Mouse (Mus musculus) MEL-GATA-1-ER (cell line): ENCODE measurements at regions not wholly inside any gene's neighbourhood (a gene's known extent, or its start where the extent isn't known, plus 50 kb on each side); places are given as distances from the start of the nearest gene placed in this dataset.
"Not testable (repeated sequence)": the region's sequence is repeated elsewhere in the genome, so short reads cannot be mapped to it uniquely, and the experiment has no call there.

ENCODE experiments used
- DNase-seq: peaks from one replicate; pipeline ENCODE4 v3.0.0-alpha.2; 2012; ENCODE audit warnings: low read depth; ENCODE audit errors: extremely low read depth

DNA sequence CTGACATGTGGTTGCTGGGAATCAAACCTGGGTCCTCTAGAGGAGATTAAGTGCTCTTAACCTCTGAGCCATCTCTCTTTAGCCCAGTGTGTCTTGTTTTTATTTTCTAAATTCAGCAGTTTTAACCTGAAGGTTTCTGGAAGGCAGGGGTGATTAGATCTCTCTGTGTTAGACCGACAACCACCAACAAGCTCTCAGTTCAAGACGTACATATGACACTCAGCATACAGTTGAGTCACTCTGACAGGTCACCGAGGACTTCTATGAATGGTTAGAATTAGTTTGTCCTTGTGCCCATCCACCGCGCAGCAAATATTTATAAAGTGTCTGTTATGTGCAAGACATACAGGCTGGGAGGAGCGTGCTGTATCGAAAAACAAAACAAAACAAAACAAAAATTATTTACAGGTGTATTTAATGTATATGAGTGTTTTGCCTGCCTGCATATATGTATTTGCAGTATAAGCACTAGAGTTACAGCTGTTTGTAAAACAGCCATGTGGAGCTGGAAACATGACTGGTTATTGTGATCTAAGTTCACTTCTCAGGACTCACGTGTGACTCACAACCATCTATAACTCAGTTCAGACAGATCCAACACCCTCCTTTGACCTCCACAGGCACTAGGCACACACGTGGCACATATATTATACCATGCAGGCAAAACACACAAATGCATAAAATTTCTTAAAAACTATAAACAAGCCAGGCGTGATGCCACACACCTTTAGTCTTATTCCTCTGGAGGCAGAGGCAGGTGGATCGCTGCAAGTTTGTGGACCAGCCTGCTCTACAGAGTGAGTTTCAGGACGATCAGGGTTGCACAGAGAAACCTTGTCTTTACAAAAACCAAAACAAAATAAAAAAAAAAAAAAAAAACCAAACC lies 70.5 kb upstream of the Chd2 start:
- DNase-seq: no peak

GRCm38 (mm10) chr7:73608804-73609275 lies 67.2 kb upstream of the Chd2 start:
- DNase-seq: no peak

DNA sequence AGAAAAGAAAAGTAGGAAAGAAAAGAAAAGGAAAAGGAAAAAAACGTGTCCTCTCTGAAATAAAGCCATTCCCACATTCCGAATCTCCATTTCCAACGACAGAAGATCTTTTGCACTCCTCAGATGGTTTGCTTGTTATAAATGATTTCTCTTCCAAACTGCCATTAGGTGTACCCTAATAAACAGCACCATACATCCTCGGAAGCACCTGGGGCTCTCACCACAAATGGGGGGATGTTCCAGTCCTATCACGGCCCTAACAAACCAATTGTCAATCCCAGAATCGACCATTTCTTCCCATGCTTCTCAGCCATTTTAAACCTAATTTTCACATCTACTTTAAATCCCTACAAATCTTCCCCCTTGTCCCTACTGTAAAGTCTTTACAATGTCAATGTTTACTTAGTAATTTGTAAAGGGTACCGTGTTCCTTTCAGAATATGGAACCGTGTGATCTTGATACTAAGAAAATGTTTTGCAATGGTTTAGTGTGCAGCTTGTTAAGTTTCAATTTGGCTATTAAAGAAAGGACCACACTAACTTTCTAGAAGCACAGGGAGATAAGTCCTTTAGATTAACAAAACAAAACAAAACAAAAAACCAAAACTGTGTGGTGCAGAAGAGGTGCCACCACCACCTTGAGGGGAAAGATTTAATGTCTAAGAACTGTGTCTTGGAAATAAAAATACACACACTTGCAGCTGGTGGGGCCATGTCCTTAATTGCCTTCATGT lies 66.6 kb upstream of the Chd2 start:
- DNase-seq: no peak

DNA sequence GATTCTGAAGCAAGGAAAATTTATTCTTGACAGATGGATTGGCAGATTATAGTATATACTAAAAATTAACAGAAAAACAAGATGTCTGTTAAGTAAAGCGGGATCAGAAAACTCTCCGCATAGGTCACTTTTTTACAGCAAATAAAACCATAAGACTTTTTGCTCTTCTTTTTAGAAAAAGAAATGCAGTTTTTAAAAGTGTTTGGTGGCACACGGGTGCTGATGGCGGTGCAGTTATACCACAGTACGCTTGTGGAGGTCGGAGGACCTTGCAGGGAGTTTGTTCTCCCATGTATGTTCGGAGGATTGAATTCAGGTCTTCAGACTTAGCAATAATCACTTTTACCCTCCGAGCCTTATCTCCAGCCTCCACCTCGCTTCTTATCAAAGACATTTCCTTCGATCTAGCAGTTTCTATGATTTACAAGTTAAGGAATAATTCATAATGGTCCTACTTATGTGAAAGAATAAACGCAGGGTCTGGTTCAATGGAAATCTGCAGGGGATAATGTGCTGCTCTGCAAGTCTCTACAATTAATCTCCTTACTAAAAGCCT lies 65.9 kb upstream of the Chd2 start:
- no peak for DNase-seq

GRCm38 (mm10) chr7:73606677-73607449 lies 65.2 kb upstream of the Chd2 start:
- DNase-seq: peak; percentile 85

- no peak for DNase-seq
These were observed 63.0 kb upstream of the Chd2 start for GRCm38 (mm10) chr7:73604597-73604996.

GRCm38 (mm10) chr7:73602815-73603551 lies 61.4 kb upstream of the Chd2 start:
- DNase-seq: no peak

GRCm38 (mm10) chr7:73601336-73601735 lies 59.7 kb upstream of the Chd2 start:
- no peak for DNase-seq

DNA sequence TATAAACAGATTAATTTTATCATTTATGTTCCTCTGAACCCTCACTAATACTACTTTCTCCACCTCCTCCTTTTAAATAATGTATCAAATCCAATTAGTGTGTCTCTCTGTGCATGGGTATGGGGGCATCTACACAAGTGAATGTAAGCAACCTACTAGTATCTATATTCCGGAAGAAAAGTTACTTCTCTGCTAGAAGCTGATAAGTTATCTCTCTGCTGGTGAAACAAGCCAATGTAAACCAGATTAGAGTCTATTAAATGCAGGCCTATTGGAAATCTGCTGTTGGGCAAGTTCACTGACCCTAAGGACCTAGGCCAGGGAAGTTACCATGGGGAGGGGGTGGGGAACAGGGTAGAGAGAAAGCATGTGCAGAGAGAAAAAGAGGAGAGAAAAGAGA lies 59.1 kb upstream of the Chd2 start:
- DNase-seq: no peak

- not testable (repeated sequence) for DNase-seq
These were observed 58.4 kb upstream of the Chd2 start for GRCm38 (mm10) chr7:73600003-73600385.

DNA sequence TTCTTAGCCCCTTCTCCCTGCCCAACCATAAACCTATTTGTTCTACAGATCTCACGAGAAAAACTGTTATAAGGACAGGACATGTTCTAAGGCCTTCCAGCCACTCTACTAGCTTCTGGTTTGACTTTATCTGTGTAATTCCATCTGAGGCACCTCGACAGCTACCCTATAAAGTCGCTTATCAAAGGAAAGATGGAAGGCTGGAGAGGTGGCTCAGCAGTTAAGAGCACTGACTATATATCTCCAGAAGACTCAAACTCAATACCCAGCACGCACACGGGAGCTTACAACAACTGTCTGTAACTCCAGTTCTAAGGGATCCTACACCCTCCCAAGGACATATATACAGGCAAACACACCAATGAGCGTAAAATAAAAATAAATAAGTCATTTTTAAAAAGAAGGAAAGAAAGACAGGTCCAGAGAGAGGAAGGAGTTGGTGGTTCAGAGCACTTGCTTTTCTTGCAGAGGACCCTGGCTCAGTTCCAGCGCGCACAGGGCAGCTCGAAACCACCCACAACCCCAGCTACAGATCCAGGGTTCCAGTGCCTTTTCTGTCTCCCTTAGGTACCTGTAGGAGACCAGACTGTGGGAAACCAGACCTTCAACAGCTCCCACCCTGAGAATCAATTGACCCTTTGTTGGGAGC lies 57.8 kb upstream of the Chd2 start:
- DNase-seq: peak; percentile 46

- no peak for DNase-seq
These were observed 56.3 kb upstream of the Chd2 start for GRCm38 (mm10) chr7:73597968-73598367.

DNA sequence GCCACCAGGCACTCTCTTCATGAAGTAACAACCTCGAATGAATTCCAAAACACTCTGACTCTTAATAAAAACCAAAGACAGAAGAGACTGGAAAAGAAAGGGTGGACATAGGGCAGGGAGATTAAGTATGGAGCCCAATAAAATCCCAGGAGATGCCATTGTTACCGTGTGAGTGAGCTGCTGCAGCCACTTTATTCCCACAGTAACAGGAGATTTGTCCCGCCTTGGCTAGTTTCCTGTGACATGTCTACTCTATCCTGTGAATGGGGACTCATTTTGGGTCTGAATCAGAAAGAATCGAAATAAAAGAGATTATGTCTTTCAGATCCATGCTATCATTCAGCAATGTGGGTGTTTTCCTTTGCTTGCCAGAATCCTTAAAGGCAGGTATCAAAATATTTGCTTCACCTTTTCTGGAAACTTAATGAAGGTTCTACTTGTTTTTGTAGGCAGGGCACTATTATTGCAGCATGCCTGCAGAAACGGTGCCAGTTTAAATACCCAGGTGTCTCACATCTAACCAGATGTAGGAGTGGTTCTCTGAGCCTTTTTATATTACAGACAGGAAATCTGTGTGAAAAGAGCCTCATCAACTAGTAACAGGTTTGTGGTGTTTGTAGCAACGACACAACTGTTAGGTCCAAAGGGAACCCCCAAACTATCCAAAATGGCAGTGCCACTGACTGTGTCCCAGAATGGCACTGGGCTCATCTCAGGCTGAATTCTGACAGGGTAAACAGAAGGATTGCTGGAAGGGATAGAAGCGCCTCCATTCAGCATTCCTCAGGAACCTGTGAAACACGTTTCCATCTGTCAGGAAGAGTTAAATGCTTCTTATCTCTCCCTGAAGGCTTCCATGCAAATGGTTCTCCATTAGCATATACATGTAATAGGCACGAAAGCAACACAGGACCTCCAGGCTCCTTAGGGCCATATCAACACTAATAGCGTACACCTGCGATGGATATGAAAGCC lies 55.5 kb upstream of the Chd2 start:
- DNase-seq: no peak

GRCm38 (mm10) chr7:73596415-73596814 lies 54.8 kb upstream of the Chd2 start:
- no peak for DNase-seq

- DNase-seq: no peak
These were observed 54.2 kb upstream of the Chd2 start for GRCm38 (mm10) chr7:73595860-73596259.

DNA sequence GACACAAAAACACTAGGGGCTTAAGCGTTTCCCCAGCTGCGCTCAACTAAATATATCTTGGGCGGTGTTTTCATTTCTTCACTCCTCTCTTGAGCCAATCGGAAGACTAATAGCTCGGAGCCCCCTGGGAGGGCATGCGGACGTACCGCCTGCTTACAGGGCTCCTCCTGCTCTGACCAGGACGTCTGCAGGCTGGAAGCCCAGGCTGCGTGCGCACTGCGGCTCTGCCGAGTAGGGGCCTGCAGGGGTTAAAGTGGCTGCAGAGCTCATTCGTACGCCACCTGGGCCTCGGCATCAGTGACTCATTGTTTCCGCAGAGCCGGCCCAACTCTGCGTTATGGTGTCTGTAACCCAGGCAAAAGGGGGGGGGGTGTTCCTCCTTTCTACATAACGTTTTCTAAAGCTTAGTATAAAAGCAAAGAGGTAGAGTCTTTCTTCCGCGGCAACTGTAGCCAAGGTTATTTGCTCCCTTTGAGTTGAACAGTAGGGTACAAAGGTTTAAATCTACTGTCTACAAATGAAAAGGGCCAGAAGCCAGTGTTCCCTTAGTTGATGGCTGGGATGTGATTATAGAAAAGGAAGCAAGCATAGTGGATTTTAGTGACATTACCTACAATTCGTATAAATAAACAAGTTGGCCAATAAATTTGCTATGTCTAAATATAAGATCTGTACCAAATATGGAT lies 53.7 kb upstream of the Chd2 start:
- peak; percentile 94 for DNase-seq

GRCm38 (mm10) chr7:73594492-73595139 lies 53.0 kb upstream of the Chd2 start:
- DNase-seq: peak; percentile 56
